Mouse (Mus musculus): ENCODE measurements at regions not wholly inside any gene's neighbourhood (a gene's known extent, or its start where the extent isn't known, plus 50 kb on each side); places are given as distances from the start of the nearest gene placed in this dataset.

- TF ChIP-seq CHD2 (IDR thresholded peaks at IDR 0.05; ENCODE audit: low read length) (no peak), KAT2A (conservative IDR thresholded peaks at IDR 0.05; ENCODE audit: low read depth, low read length) (no peak), TAL1 (IDR thresholded peaks at IDR 0.05; ENCODE audit: low read length) (no peak), TBP (IDR thresholded peaks at IDR 0.05; ENCODE audit: low read depth, low read length) (no peak), GABPA (IDR thresholded peaks at IDR 0.05; ENCODE audit: low read depth, low read length) (no peak), EP300 (IDR thresholded peaks at IDR 0.05; ENCODE audit: low read depth in 1 of 2, low read length in 2 of 2) (no peak), BHLHE40 (IDR thresholded peaks at IDR 0.05; ENCODE audit: borderline replicate concordance, low read depth, low read length) (no peak)
- DNase-seq (ENCODE audit: low read depth, low spot score): no peak
- Histone ChIP-seq H3K9ac (ENCODE audit: control insufficient read depth, low read depth, low read length, poor library complexity, severe bottlenecking) (no peak overlapping the region), H3K27ac (ENCODE audit: control insufficient read depth, low read depth, low read length) (no peak overlapping the region), H3K9me3 (replicated peaks; ENCODE audit: insufficient read depth, low read length) (no peaks in the 10 kb centered on the region), H3K27me3 (ENCODE audit: control insufficient read depth in 1 of 2, insufficient read depth in 2 of 2, low read length in 2 of 2) (no peaks in the 10 kb centered on the region), H3K36me3 (ENCODE audit: control insufficient read depth in 1 of 2, insufficient read depth in 2 of 2, low read length in 2 of 2) (no peaks in the 10 kb centered on the region), H3K79me2 (ENCODE audit: control insufficient read depth, insufficient read depth, low read length, poor library complexity) (no peaks in the 10 kb centered on the region), H3K4me1 (ENCODE audit: control insufficient read depth in 1 of 2, insufficient read depth in 2 of 2, low read length in 2 of 2) (no peaks in the 10 kb centered on the region), H3K4me3 (ENCODE audit: control insufficient read depth in 1 of 2, insufficient read depth in 1 of 2, low read depth in 2 of 2, low read length in 2 of 2) (no peak overlapping the region)
Observed at GRCm38 (mm10) chr4:8370786-8371185, 131.9 kb upstream of the Car8 start.

GRCm38 (mm10) chr4:8367487-8368276, 128.8 kb upstream of the Car8 start:
- no peak overlapping the region for H3K27ac ChIP-seq (ENCODE audit: control insufficient read depth, low read depth, low read length)
- H3K9ac ChIP-seq (ENCODE audit: control insufficient read depth, low read depth, low read length, poor library complexity, severe bottlenecking): no peak overlapping the region
- TF ChIP-seq KAT2A (conservative IDR thresholded peaks at IDR 0.05; ENCODE audit: low read depth, low read length): no peak
- TF ChIP-seq SMC3 (IDR thresholded peaks at IDR 0.05; ENCODE audit: low read depth, low read length): peak; percentile 98
- peak; percentile 10 to 87 (median 37); a peak in 4 of 6 replicates for TF ChIP-seq CTCF (IDR thresholded peaks at IDR 0.05 in 2 of 3, conservative IDR thresholded peaks at IDR 0.05 in 1 of 3; ENCODE audit: control insufficient read depth in 1 of 3, insufficient read depth in 1 of 3, low read depth in 2 of 3, low read length in 3 of 3, poor library complexity in 1 of 3, severe bottlenecking in 1 of 3)
- TF ChIP-seq ZC3H11A (IDR thresholded peaks at IDR 0.05; ENCODE audit: low read depth, low read length): peak; percentile 96
- H3K79me2 ChIP-seq (ENCODE audit: control insufficient read depth, insufficient read depth, low read length, poor library complexity): no peaks in the 10 kb centered on the region
- no peaks in the 10 kb centered on the region for H3K4me1 ChIP-seq (ENCODE audit: control insufficient read depth in 1 of 2, insufficient read depth in 2 of 2, low read length in 2 of 2)
- no peaks in the 10 kb centered on the region for H3K9me3 ChIP-seq (replicated peaks; ENCODE audit: insufficient read depth, low read length)
- H3K4me3 ChIP-seq (ENCODE audit: control insufficient read depth in 1 of 2, insufficient read depth in 1 of 2, low read depth in 2 of 2, low read length in 2 of 2): no peak overlapping the region
- H3K27me3 ChIP-seq (ENCODE audit: control insufficient read depth in 1 of 2, insufficient read depth in 2 of 2, low read length in 2 of 2): no peaks in the 10 kb centered on the region
- H3K36me3 ChIP-seq (ENCODE audit: control insufficient read depth in 1 of 2, insufficient read depth in 2 of 2, low read length in 2 of 2): no peaks in the 10 kb centered on the region
- DNase-seq (ENCODE audit: low read depth, low spot score): peak; percentile 70

DNA sequence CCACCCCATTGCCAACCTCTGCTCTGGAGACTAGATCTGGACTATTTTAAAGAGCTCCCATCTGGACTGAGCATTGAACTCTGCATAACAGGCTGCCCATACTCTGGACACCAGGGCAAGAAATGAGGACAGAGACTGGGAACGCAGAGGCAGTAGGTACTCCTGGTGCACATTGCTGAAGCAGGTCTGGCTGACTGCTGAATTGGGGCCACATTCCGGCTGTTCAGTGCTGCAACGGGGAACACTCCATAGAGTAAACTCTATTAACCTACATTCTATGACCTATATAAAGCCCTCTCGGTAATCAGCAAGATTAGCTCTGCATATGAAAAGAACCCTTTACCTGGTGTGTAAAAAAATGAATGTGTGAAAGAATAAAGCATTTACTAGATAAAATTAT, 128.1 kb upstream of the Car8 start:
- no peaks in the 10 kb centered on the region for H3K79me2 ChIP-seq (ENCODE audit: control insufficient read depth, insufficient read depth, low read length, poor library complexity)
- no peak overlapping the region for H3K27ac ChIP-seq (ENCODE audit: control insufficient read depth, low read depth, low read length)
- TF ChIP-seq MAZ (IDR thresholded peaks at IDR 0.05; ENCODE audit: low read depth, low read length) (no peak), CHD1 (IDR thresholded peaks at IDR 0.05; ENCODE audit: low read depth, low read length) (no peak), MXI1 (IDR thresholded peaks at IDR 0.05; ENCODE audit: low read depth, low read length) (no peak)
- H3K9me3 ChIP-seq (replicated peaks; ENCODE audit: insufficient read depth, low read length): no peaks in the 10 kb centered on the region
- H3K4me3 ChIP-seq (ENCODE audit: control insufficient read depth in 1 of 2, insufficient read depth in 1 of 2, low read depth in 2 of 2, low read length in 2 of 2): no peak overlapping the region
- H3K27me3 ChIP-seq (ENCODE audit: control insufficient read depth in 1 of 2, insufficient read depth in 2 of 2, low read length in 2 of 2): no peaks in the 10 kb centered on the region; a peak in 1 of 4 replicates
- H3K4me1 ChIP-seq (ENCODE audit: control insufficient read depth in 1 of 2, insufficient read depth in 2 of 2, low read length in 2 of 2): no peaks in the 10 kb centered on the region
- DNase-seq (ENCODE audit: low read depth, low spot score): no peak
- no peaks in the 10 kb centered on the region for H3K36me3 ChIP-seq (ENCODE audit: control insufficient read depth in 1 of 2, insufficient read depth in 2 of 2, low read length in 2 of 2)
- H3K9ac ChIP-seq (ENCODE audit: control insufficient read depth, low read depth, low read length, poor library complexity, severe bottlenecking): no peak overlapping the region

Data from MEL (cell line).